Mouse (Mus musculus) E14TG2a.4 (cell line): ENCODE measurements around the gene Fam49a.

Experiments
- CTCF ChIP-seq: conservative IDR thresholded peaks from 2 replicates; pipeline ENCODE4 v1.5.1; 2014; ENCODE audit warnings: low read length
- NANOG ChIP-seq: IDR thresholded peaks from 2 replicates; pipeline ENCODE4 v1.6.1; 2014; ENCODE audit warnings: borderline replicate concordance, low read length, mixed read lengths
- POU5F1 ChIP-seq: IDR thresholded peaks from 2 replicates; pipeline ENCODE4 v1.6.1; 2014; ENCODE audit warnings: low read length, borderline replicate concordance

GRCm38 (mm10) chr12:12321111-12321510 is 59.2 kb downstream of the Fam49a start:
- no peak for TF ChIP-seq CTCF
- no peak for TF ChIP-seq POU5F1
- no peak for TF ChIP-seq NANOG
